Mouse (Mus musculus): Measurements from ENCODE around the gene Mmp10. TPM values are rescaled to one million over a fixed set of nuclear protein-coding genes. Genes with fewer than 3 reads are reported as not detected.

Gene Mmp10
- total RNA-seq, 2 experiments from 2014 or later: not detected

Other genes with a start within 250 kb of the Mmp10 start
- gene Mmp13, start 229.8 kb upstream of the Mmp10 start, total RNA-seq (2021): not detected
- gene Mmp12, start 158.0 kb upstream of the Mmp10 start, total RNA-seq (2021): not detected
- gene Mmp1b, start 114.3 kb upstream of the Mmp10 start, total RNA-seq (2021): not detected
- gene Mmp3, start 56.5 kb upstream of the Mmp10 start, total RNA-seq (2021): not detected
- not detected for gene Mmp8, start 56.1 kb downstream of the Mmp10 start, total RNA-seq (2021)
- gene Mmp27, start 69.0 kb downstream of the Mmp10 start, total RNA-seq (2021): not detected
- not detected for gene Mmp20, start 125.9 kb downstream of the Mmp10 start, total RNA-seq (2021)
- not detected for gene Mmp7, start 189.7 kb downstream of the Mmp10 start, total RNA-seq (2021)